Mouse (Mus musculus): ENCODE results near the gene Tbcd. TPM values are rescaled to one million over a fixed set of nuclear protein-coding genes. Genes with fewer than 3 reads are reported as not detected.

Gene Tbcd
- total RNA-seq, 2 experiments from 2014 or later = 13.9 to 14.3 TPM

- intact Hi-C loops (cut with DNase I) = no loop called here
- DNase-seq = no peak
Measured at GRCm38 (mm10) chr11:121558522-121558921, 106.8 kb downstream of the Tbcd start.

DNA sequence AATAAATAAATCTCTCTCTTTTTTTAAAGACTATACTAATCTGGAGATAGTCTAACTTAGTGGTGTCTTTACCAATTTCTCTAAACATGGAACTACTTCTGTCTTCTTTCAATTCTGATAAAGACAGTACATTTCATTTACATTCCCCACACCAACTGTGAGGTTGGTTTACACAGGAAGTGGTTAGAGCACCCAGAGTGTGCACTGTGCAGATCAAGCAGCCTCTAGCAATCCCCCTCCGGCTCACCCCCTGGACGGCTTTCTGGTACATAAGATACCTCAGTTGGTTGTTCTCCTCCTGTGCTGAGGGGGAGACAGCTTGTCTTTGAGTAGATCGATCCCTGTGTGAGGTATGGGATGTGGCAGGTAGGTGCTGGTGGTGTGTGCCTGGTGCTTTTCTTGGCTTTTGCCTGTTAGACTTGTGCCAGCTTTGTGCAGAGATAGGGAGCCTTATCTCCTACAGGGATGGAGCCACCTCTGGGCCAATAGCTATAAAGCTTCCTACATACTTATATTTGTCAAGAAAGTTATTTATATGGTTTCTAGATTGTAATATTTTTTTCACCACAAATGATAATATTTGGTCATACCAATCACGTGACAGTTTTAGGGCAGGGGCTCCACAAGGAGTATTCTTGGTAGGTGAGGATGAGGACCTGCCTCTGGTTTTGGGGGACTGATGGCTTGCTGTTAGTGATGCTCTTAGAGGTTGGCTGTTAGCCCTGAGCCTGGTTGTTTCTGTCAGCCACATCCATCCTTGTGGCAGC, 108.0 kb downstream of the Tbcd start:
- DNase-seq = no peak
- intact Hi-C loops (cut with DNase I) = no loop called here

DNA sequence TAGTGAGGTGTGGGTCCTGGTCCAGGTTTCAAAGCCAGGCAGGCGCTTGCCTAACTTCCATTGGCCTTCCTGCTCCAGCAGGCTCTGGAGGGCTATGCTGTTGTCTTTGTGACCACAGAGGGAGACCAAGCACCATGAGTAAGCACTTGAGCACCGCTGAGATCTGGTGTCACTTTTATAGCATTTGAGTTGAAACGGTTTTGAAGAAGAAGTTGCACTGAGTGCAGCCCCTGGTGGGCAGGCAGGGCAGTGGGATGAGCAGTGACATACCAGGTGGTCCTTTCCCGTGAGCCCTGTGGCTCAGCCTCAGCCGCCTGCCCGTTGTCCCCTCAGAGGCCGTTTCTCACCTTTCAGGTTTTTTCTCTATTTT, 108.5 kb downstream of the Tbcd start:
- intact Hi-C loops (cut with DNase I) = no loop called here
- no peak for DNase-seq

DNA sequence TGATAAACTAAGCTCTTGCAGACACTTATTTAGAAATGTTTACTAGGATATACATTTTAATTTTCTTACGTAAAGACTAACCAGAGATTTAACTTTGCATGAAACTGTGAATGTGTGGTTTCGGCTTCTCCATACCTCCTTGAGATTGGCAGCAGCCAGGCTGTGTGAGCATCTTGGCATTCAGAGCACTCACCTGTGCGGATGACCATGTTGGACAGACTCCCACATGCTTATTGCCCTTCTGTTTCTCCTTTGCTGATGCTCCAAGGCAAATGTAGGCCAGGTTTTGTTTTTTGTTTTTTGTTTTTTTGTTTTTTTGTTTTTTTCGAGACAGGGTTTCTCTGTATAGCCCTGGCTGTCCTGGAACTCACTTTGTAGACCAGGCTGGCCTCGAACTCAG, 111.6 kb downstream of the Tbcd start:
- intact Hi-C loops (cut with DNase I) = no loop called here

GRCm38 (mm10) chr11:121564265-121564664, 112.5 kb downstream of the Tbcd start:
- no peak for DNase-seq
- intact Hi-C loops (cut with DNase I) = no loop called here

More for the DNA sequence above, 111.6 kb downstream of the Tbcd start:
- no peak for DNase-seq

- intact Hi-C loops (cut with DNase I) = no loop called here
- no peak for DNase-seq
Measured at GRCm38 (mm10) chr11:121581856-121582255, 130.1 kb downstream of the Tbcd start.

- intact Hi-C loops (cut with DNase I) = no loop called here
- no peak for DNase-seq
Measured at GRCm38 (mm10) chr11:121597254-121597653, 145.5 kb downstream of the Tbcd start.

GRCm38 (mm10) chr11:121601422-121601821, 149.7 kb downstream of the Tbcd start:
- no peak for DNase-seq
- intact Hi-C loops (cut with DNase I) = no loop called here

DNA sequence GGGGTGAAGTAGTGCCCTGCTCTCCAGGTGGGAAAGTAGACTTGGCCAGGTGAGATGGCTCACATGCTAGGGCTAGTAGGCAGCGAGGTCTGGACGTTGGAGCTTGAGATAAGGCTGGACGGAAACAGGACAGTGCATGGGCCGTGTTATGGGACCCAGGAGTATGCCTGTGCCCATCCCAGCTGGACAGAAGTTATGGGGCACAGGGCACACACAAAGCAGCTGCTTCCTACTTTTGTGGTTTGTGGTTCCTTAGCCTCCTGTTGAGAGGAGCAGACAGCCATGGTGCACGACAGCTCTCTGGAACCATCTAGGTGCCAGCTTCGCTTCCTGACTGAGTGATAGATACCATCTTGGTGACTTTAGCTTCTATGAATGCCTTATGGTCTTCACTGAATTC, 153.9 kb downstream of the Tbcd start:
- no peak for DNase-seq
- intact Hi-C loops (cut with DNase I) = no loop called here

DNA sequence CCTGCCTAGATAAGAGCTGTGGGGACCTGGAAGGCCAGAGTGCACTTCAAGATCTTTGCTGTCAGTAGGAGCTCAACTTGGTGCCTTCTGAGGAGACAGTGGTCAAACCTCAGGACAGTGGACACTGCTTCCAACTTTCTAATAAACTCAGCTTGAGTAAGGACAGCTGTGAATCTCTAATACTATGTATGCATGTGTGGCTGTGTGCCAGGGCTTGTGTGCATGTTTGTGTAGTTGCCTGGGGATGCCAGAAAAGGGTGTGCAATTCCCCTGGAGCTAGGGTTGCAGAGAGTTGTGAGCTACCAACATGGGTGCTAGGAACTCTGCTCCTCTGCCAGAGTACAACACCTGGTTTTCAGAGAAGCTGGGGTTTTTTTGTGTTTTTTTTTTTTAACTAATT, 159.2 kb downstream of the Tbcd start:
- intact Hi-C loops (cut with DNase I) = no loop called here
- no peak for DNase-seq

DNA sequence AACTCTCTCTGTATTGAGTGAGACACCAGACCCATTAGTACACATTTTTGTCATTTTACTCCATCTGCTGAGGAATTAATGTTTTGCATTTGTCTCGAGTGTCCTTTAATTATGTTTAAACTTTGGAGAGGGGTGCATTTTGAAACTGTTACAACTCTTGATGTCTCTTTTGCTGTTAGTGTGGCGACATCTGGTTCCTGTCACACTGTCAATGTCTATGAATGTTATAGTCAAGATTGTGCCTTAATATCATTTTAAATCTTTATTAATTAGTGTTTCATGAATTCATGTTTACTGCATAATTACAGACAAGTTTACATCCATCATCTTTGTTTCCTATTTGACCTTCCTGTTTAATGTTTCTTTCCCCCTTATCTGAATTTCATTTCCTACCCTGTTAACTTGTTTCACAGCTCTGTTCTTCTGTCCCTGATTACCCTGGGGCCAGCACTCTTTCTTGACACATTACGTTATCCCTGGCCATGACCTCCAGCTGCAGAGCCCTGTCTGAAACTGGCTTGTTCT, 164.3 kb downstream of the Tbcd start:
- DNase-seq = no peak
- intact Hi-C loops (cut with DNase I) = no loop called here

DNA sequence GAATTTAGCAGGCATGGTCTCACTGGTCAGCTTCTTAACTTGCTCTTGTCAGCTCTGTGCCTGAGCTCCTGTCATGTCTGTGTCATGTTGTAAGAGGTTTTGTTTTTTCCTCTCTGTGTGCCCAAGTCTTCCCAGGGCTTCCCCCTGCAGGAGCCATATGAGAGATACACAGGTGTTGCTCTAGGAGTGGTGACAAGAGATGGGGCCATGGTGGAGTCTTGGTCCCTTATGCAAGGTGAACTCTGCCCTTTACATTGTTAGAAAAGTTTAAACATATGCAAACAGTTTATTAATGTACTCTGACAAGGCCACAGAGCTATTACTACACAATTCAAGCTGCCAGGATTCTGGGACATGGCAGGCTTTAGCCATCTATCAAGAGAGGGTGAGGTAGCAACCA, 164.8 kb downstream of the Tbcd start:
- intact Hi-C loops (cut with DNase I) = no loop called here
- no peak for DNase-seq

DNA sequence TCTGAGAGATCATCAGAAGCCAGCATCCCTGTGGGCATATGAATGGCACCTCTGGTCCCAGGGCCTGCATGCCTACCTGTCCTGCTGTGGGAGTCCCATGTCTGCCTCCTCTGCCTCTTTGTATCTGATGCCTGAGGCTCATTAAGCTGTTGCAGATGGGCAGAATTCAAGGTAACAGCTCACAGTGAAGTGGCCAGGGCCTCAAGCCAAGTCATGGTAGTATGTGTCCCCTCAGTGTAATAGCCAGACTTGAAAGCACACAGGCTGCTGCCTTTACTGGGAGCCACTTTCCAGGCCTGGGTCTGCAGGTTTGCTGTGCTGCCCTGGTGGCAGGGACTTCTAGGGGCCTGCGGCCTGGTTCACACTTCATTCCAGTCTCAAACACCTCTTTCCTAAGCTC, 165.6 kb downstream of the Tbcd start:
- intact Hi-C loops (cut with DNase I) = no loop called here
- DNase-seq = no peak

DNA sequence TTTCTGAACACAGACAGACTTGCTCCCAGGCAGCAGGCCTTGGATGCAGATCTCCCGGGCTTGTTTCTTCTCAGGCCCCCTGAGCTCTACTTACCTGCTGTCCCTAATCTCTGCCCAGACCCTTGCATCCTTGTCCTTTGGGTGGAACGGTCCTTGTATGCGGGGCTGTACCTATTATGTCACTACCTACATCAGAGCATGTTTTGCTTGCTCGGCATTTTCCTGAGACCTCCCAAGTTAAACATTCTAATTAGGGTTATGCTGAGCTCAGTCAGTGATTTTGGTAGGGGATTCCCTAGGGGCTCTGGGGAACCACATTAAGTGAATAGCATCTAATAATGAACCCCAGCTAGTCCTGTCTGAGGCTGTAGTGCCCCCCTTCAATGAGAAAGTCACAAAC, 173.3 kb downstream of the Tbcd start:
- intact Hi-C loops (cut with DNase I) = no loop called here
- DNase-seq = no peak

DNA sequence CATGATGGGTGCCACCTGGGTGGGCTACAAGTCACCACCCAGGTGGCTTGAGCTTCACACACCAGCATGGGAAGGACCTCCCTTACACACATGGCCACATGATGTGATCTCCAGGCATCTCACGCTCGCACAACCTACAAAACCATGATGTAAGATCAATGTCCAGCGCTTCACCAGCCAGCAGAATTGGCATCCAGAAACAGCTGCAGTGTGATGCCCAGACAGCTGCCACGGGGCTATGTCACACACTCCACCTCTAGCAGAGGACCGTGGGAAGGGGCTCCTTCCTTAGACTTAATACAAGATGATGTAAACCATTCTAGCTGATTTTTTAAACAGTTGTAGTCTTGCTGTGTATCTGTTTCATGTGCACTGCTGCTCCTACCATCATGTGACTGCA, 175.8 kb downstream of the Tbcd start:
- intact Hi-C loops (cut with DNase I) = no loop called here
- DNase-seq = no peak

- DNase-seq = no peak
- intact Hi-C loops (cut with DNase I) = no loop called here
Measured at GRCm38 (mm10) chr11:121629529-121629928, 177.8 kb downstream of the Tbcd start.

- intact Hi-C loops (cut with DNase I) = loop anchor here (5.0 kb wide), 1 partner anchor 177 kb away; no protein-coding TSS in a partner anchor
- DNase-seq = peak in 1 of 2 experiments; percentile 22
Measured at GRCm38 (mm10) chr11:121630406-121630805, 178.7 kb downstream of the Tbcd start.

- intact Hi-C loops (cut with DNase I) = loop anchor here (5.0 kb wide), 1 partner anchor 176 kb away; no protein-coding TSS in a partner anchor
- no peak for DNase-seq
Measured at GRCm38 (mm10) chr11:121631410-121631809, 179.7 kb downstream of the Tbcd start.

DNA sequence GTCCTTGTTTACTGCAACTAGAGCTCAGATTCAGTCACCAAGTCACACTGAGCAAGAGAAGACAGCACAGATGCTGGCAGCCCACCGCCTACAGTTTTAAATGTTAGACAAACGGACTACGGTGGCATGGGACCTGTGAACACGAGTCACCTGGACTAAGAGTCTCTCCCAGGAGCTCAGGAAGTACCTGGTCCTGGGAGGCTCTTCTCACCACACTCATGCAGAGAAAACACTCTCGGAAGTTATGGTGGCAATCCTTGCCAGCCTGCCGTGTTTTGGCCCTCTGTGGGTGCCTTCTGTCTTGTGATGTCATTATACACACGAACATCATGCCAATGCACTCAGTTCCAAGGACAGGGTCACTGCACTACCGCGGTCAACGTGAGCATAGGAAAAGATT, 184.9 kb downstream of the Tbcd start:
- intact Hi-C loops (cut with DNase I) = no loop called here
- DNase-seq = no peak

GRCm38 (mm10) chr11:121641501-121642145, 189.9 kb downstream of the Tbcd start:
- DNase-seq = no peak
- intact Hi-C loops (cut with DNase I) = no loop called here

GRCm38 (mm10) chr11:121645394-121645793, 193.6 kb downstream of the Tbcd start:
- no peak for DNase-seq
- intact Hi-C loops (cut with DNase I) = no loop called here

DNA sequence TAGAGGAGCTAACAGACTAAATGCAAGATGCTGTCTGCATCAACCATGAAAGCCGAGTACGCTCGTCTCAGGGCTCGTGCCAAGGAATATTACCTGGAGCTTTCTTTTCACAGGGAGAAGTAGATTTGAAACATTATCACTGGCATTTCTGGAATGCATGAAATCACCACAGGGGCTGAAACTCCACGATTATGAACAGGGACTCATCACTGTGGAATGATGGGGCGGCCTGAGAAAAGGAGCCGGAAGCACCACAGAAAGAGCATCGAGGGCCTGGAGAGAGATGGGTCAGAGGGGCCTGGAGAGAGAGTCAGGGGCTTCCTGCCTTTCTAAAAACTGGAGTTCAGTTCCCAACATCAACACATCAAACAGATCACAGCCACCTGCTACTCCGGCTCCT, 195.6 kb downstream of the Tbcd start:
- intact Hi-C loops (cut with DNase I) = no loop called here
- DNase-seq = no peak

Data from heart, postnatal 14 days (tissue).